Mouse (Mus musculus): ENCODE measurements around the gene Dmbt1. TPM values are rescaled to one million over a fixed set of nuclear protein-coding genes. Genes with fewer than 3 reads are reported as not detected.

Gene Dmbt1
- total and polyA plus RNA-seq, 3 experiments = not detected

DNA sequence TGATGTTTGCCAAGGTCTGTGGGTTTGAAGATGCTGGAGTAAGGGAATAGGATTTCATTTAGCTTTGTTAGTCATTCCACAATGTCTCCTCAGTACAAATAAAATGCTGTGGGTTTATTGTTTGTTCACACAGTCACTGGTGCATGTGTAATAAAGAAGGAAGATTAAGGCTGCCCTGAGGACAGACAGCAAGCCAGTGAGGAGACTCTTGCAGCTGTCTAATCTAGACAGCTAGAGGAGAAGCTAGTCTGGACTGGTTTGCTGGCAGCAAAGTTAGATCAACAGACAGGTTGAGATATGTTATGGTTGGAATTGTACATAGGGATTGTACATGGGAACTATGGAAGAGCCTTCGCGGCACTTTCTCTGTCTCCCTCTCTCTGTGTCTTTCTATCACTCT is 24.6 kb upstream of the Dmbt1 start:
- H3K4me3 ChIP-seq (replicated peaks in 1 of 3; ENCODE audit: low read depth in 2 of 3, low read length in 2 of 3, poor library complexity in 1 of 3) = no peak overlapping the region
- H3K27me3 ChIP-seq (replicated peaks) = peaks cover 69% of the 10 kb centered on the region
- no peak overlapping the region for H3K27ac ChIP-seq (ENCODE audit: insufficient read depth, low read depth)
- TF ChIP-seq UBTF (IDR thresholded peaks at IDR 0.05; ENCODE audit: low read depth, low read length) (no peak), RAD21 (IDR thresholded peaks at IDR 0.05; ENCODE audit: low read depth, low read length) (no peak), PAX5 (IDR thresholded peaks at IDR 0.05; ENCODE audit: low read length) (no peak), E2F4 (IDR thresholded peaks at IDR 0.05; ENCODE audit: insufficient replicate concordance, low read depth, low read length) (no peak), POLR2A (IDR thresholded peaks at IDR 0.05; ENCODE audit: low read depth, low read length) (no peak), JUND (conservative IDR thresholded peaks at IDR 0.05; ENCODE audit: low read depth, low read length) (no peak), TBP (conservative IDR thresholded peaks at IDR 0.05; ENCODE audit: low read depth, low read length) (no peak), CTCF (conservative IDR thresholded peaks at IDR 0.05 in 1 of 2, IDR thresholded peaks at IDR 0.05 in 1 of 2; ENCODE audit: low read depth in 2 of 2, low read length in 2 of 2) (no peak), ZKSCAN1 (IDR thresholded peaks at IDR 0.05; ENCODE audit: borderline replicate concordance, low read depth, low read length) (no peak), JUN (IDR thresholded peaks at IDR 0.05; ENCODE audit: insufficient read depth, low read depth, low read length) (no peak), MAZ (IDR thresholded peaks at IDR 0.05; ENCODE audit: low read depth, low read length) (no peak), MAFK (IDR thresholded peaks at IDR 0.05; ENCODE audit: insufficient replicate concordance, low read length) (no peak), ZMIZ1 (IDR thresholded peaks at IDR 0.05; ENCODE audit: low read depth, low read length) (no peak), NRF1 (IDR thresholded peaks at IDR 0.05; ENCODE audit: low read depth, low read length) (no peak), POLR2AphosphoS2 (IDR thresholded peaks at IDR 0.05; ENCODE audit: low read depth, low read length) (no peak), ZC3H11A (IDR thresholded peaks at IDR 0.05; ENCODE audit: low read depth, low read length) (no peak), USF1 (IDR thresholded peaks at IDR 0.05; ENCODE audit: low read depth, low read length) (no peak), ELF1 (IDR thresholded peaks at IDR 0.05; ENCODE audit: low read depth, low read length) (no peak)
- in situ Hi-C loops (cut with MboI; ENCODE audit: low pct_ligation_motif_present, low pct_unique_long_range_greater_than_20kb, low sequenced_read_pairs) (no loop called here), dilution Hi-C loops (cut with MboI; ENCODE audit: extremely low pct_ligation_motif_present, extremely low pct_unique_long_range_greater_than_20kb, low sequenced_read_pairs) (no loop called here)
- DNase-seq (ENCODE audit: extremely low read depth) = no peak
- H3K9ac ChIP-seq (ENCODE audit: insufficient read depth, low read depth) = no peak overlapping the region
- no peak overlapping the region for H3K4me2 ChIP-seq (ENCODE audit: insufficient read depth, low read depth, poor library complexity, severe bottlenecking)
- H3K4me1 ChIP-seq (ENCODE audit: control insufficient read depth in 1 of 2, insufficient read depth in 2 of 2) = no peaks in the 10 kb centered on the region
- H3K9me3 ChIP-seq (replicated peaks; ENCODE audit: low read length) = peaks cover 16% of the 10 kb centered on the region
- H3K36me3 ChIP-seq (replicated peaks in 1 of 2; ENCODE audit: control insufficient read depth in 1 of 2, insufficient read depth in 1 of 2, low read length in 1 of 2) = no peaks in the 10 kb centered on the region
- no peaks in the 10 kb centered on the region for H3K79me2 ChIP-seq (replicated peaks; ENCODE audit: control insufficient read depth, extremely low read depth, insufficient read depth, poor library complexity, severe bottlenecking)

DNA sequence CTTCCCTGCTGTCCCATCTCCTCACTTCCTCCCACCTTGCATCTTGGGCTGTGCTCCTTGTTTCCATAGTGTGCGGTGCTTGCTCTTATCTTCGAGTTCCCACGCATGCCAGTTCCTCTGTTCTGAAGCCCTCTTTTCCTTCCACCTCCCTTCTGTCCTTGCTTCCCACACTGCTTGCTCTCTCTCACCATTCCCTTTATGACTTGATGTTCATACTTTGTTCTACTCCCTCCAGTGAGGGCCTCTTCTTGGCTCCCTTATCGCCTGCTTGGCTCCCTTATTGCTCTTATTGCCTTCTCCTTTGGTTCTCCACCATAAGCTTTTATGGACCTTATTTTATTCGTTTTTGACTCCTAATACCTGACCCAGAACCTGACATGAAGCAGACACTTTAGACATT is 22.7 kb upstream of the Dmbt1 start:
- no peaks in the 10 kb centered on the region for H3K79me2 ChIP-seq (replicated peaks; ENCODE audit: control insufficient read depth, extremely low read depth, insufficient read depth, poor library complexity, severe bottlenecking)
- no peak overlapping the region for H3K9ac ChIP-seq (ENCODE audit: insufficient read depth, low read depth)
- H3K27ac ChIP-seq (ENCODE audit: insufficient read depth, low read depth) = no peak overlapping the region
- dilution Hi-C loops (cut with MboI; ENCODE audit: extremely low pct_ligation_motif_present, extremely low pct_unique_long_range_greater_than_20kb, low sequenced_read_pairs) (no loop called here), in situ Hi-C loops (cut with MboI; ENCODE audit: low pct_ligation_motif_present, low pct_unique_long_range_greater_than_20kb, low sequenced_read_pairs) (no loop called here)
- H3K27me3 ChIP-seq (replicated peaks) = peaks cover 62% of the 10 kb centered on the region
- H3K4me2 ChIP-seq (ENCODE audit: insufficient read depth, low read depth, poor library complexity, severe bottlenecking) = no peak overlapping the region
- H3K36me3 ChIP-seq (replicated peaks in 1 of 2; ENCODE audit: control insufficient read depth in 1 of 2, insufficient read depth in 1 of 2, low read length in 1 of 2) = no peaks in the 10 kb centered on the region
- TF ChIP-seq TBP (conservative IDR thresholded peaks at IDR 0.05; ENCODE audit: low read depth, low read length) (no peak), RCOR1 (conservative IDR thresholded peaks at IDR 0.05; ENCODE audit: low read depth, low read length) (no peak), ELF1 (IDR thresholded peaks at IDR 0.05; ENCODE audit: low read depth, low read length) (no peak), KAT2A (IDR thresholded peaks at IDR 0.05; ENCODE audit: insufficient replicate concordance, low read length) (no peak), MYC (IDR thresholded peaks at IDR 0.05; ENCODE audit: low read depth, low read length) (no peak), NELFE (IDR thresholded peaks at IDR 0.05; ENCODE audit: low read depth, low read length) (no peak), ZKSCAN1 (IDR thresholded peaks at IDR 0.05; ENCODE audit: borderline replicate concordance, low read depth, low read length) (no peak), RAD21 (IDR thresholded peaks at IDR 0.05; ENCODE audit: low read depth, low read length) (no peak), POLR2A (IDR thresholded peaks at IDR 0.05; ENCODE audit: low read depth, low read length) (no peak), IRF4 (IDR thresholded peaks at IDR 0.05; ENCODE audit: low read depth, low read length) (no peak), MEF2A (IDR thresholded peaks at IDR 0.05; ENCODE audit: borderline replicate concordance, low read depth, low read length) (no peak), ZMIZ1 (IDR thresholded peaks at IDR 0.05; ENCODE audit: low read depth, low read length) (no peak), ETS1 (conservative IDR thresholded peaks at IDR 0.05; ENCODE audit: low read depth, low read length) (no peak), E2F4 (IDR thresholded peaks at IDR 0.05; ENCODE audit: insufficient replicate concordance, low read depth, low read length) (no peak), CTCF (conservative IDR thresholded peaks at IDR 0.05 in 1 of 2, IDR thresholded peaks at IDR 0.05 in 1 of 2; ENCODE audit: low read depth in 2 of 2, low read length in 2 of 2) (no peak), NRF1 (IDR thresholded peaks at IDR 0.05; ENCODE audit: low read depth, low read length) (no peak), MAFK (IDR thresholded peaks at IDR 0.05; ENCODE audit: insufficient replicate concordance, low read length) (no peak), CHD2 (IDR thresholded peaks at IDR 0.05; ENCODE audit: low read length) (no peak), HCFC1 (IDR thresholded peaks at IDR 0.05; ENCODE audit: low read depth, low read length) (no peak)
- no peaks in the 10 kb centered on the region for H3K4me1 ChIP-seq (ENCODE audit: control insufficient read depth in 1 of 2, insufficient read depth in 2 of 2)
- peaks cover 16% of the 10 kb centered on the region for H3K9me3 ChIP-seq (replicated peaks; ENCODE audit: low read length)
- DNase-seq (ENCODE audit: extremely low read depth) = no peak
- H3K4me3 ChIP-seq (replicated peaks in 1 of 3; ENCODE audit: low read depth in 2 of 3, low read length in 2 of 3, poor library complexity in 1 of 3) = no peak overlapping the region
